8 mouse cellular contexts compared by ENCODE assay signal in the genomic region with DNA sequence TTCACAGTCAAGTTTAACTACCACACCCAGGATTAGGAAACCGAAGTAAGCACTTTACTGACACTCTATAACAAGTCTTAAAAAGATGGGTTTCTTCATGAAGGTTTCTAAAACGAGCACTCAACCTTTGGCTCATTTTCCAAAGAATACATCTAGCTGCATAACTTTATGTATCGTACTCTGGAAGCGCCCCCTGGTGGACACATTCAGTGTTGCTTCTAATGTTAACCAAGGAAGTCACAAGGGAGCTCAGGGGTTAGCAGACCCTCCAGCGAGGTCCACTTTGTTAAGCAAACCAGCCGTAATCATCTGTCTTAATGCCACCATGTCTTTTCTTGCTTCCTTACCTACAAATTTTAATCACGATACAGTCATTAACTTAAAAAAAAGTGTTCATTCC. TPM values are rescaled to one million over a fixed set of nuclear protein-coding genes. Genes with fewer than 3 reads are reported as not detected.
A peak's percentile ranks its signal among the peaks of the same experiment; 100 is the strongest.
DNase-seq lines count a peak whose midpoint lies in the region; ATAC-seq and TF ChIP-seq lines count a peak whose summit lies in the region.

No protein-coding gene starts in this region.

- no peak for ATAC-seq in kidney, embryonic 14.5 days (ENCODE audit: low FRiP score, low TSS enrichment)
- ATAC-seq in embryonic facial prominence, embryonic 11.5 days (replicated peaks; ENCODE audit: insufficient number of reproducible peaks, low FRiP score, low TSS enrichment, low read depth): no peak
- no peak for ATAC-seq in kidney, postnatal 0 days (replicated peaks; ENCODE audit: low FRiP score, low read depth)
- ATAC-seq in liver, embryonic 14.5 days (ENCODE audit: insufficient read depth): no peak

- peak; percentile 49 for TF ChIP-seq CTCF in kidney, adult 2 months (conservative IDR thresholded peaks at IDR 0.05; ENCODE audit: insufficient read depth, insufficient read length, low read depth, low read length)
- TF ChIP-seq CTCF in kidney, postnatal 0 days (IDR thresholded peaks at IDR 0.05; ENCODE audit: low read depth): peak; percentile 84
- TF ChIP-seq CTCF in liver, embryonic 14.5 days (IDR thresholded peaks at IDR 0.05; ENCODE audit: low read depth): peak; percentile 77

- no peak for TF ChIP-seq POLR2A in kidney, adult 2 months (IDR thresholded peaks at IDR 0.05; ENCODE audit: low read depth, low read length)

- no peaks in the 10 kb centered on the region for H3K36me3 ChIP-seq in kidney, adult 2 months (ENCODE audit: control insufficient read depth, insufficient read depth, low read length)
- H3K36me3 ChIP-seq in kidney, embryonic 14.5 days (ENCODE audit: control insufficient read depth, insufficient read depth, low read length): no peaks in the 10 kb centered on the region
- H3K36me3 ChIP-seq in embryonic facial prominence, embryonic 11.5 days (replicated peaks; ENCODE audit: control insufficient read depth, insufficient read depth, low read depth, low read length): no peaks in the 10 kb centered on the region
- H3K36me3 ChIP-seq in kidney, postnatal 0 days (ENCODE audit: insufficient read depth, low read length): no peaks in the 10 kb centered on the region
- no peaks in the 10 kb centered on the region for H3K36me3 ChIP-seq in liver, embryonic 14.5 days (replicated peaks; ENCODE audit: control insufficient read depth, insufficient read depth, low read depth)

- H3K4me2 ChIP-seq in kidney, embryonic 14.5 days (replicated peaks; ENCODE audit: low read depth, low read length): no peak overlapping the region
- H3K4me2 ChIP-seq in embryonic facial prominence, embryonic 11.5 days (ENCODE audit: low read depth, low read length): no peak overlapping the region
- H3K4me2 ChIP-seq in kidney, postnatal 0 days (ENCODE audit: low read length): no peak overlapping the region
- H3K4me2 ChIP-seq in liver, embryonic 14.5 days (ENCODE audit: low read depth): no peak overlapping the region

- H3K9me3 ChIP-seq in kidney, embryonic 14.5 days (ENCODE audit: control insufficient read depth, low read length): no peaks in the 10 kb centered on the region
- H3K9me3 ChIP-seq in embryonic facial prominence, embryonic 11.5 days (replicated peaks; ENCODE audit: control insufficient read depth, low read length): no peaks in the 10 kb centered on the region
- no peaks in the 10 kb centered on the region for H3K9me3 ChIP-seq in kidney, postnatal 0 days (replicated peaks; ENCODE audit: low read length)
- no peaks in the 10 kb centered on the region for H3K9me3 ChIP-seq in liver, embryonic 14.5 days (ENCODE audit: control insufficient read depth, low read length)

- H3K27ac ChIP-seq in kidney, adult 2 months (ENCODE audit: insufficient read depth, low read depth, low read length): no peak overlapping the region
- H3K27ac ChIP-seq in kidney, embryonic 14.5 days (ENCODE audit: low read depth, low read length): no peak overlapping the region
- no peak overlapping the region for H3K27ac ChIP-seq in embryonic facial prominence, embryonic 11.5 days (replicated peaks; ENCODE audit: low read depth, low read length)
- H3K27ac ChIP-seq in kidney, postnatal 0 days: no peak overlapping the region
- no peak overlapping the region for H3K27ac ChIP-seq in liver, embryonic 14.5 days

- no peaks in the 10 kb centered on the region for H3K27me3 ChIP-seq in kidney, adult 2 months (replicated peaks; ENCODE audit: control insufficient read depth, insufficient read depth, low read length)
- H3K27me3 ChIP-seq in kidney, embryonic 14.5 days (ENCODE audit: control insufficient read depth, insufficient read depth, low read length): no peaks in the 10 kb centered on the region
- no peaks in the 10 kb centered on the region for H3K27me3 ChIP-seq in embryonic facial prominence, embryonic 11.5 days (ENCODE audit: control insufficient read depth, insufficient read depth, low read length)
- H3K27me3 ChIP-seq in kidney, postnatal 0 days (ENCODE audit: insufficient read depth, low read length): no peaks in the 10 kb centered on the region
- no peaks in the 10 kb centered on the region for H3K27me3 ChIP-seq in liver, embryonic 14.5 days (ENCODE audit: control insufficient read depth, insufficient read depth, low read length)

- WGBS in kidney, adult 2 months: 22% methylated on average over 7 of the region's 7 CpGs
- 32% methylated on average over 7 of the region's 7 CpGs for WGBS in kidney, embryonic 14.5 days
- 35% methylated on average over 7 of the region's 7 CpGs for WGBS in embryonic facial prominence, embryonic 11.5 days
- 30% methylated on average over 7 of the region's 7 CpGs for WGBS in kidney, postnatal 0 days
- WGBS in liver, embryonic 14.5 days (ENCODE audit: insufficient replicate concordance): 15% methylated on average over 7 of the region's 7 CpGs

- no peak overlapping the region for H3K9ac ChIP-seq in kidney, embryonic 14.5 days (ENCODE audit: low read depth, low read length)
- H3K9ac ChIP-seq in embryonic facial prominence, embryonic 11.5 days (replicated peaks; ENCODE audit: low read length): no peak overlapping the region
- no peak overlapping the region for H3K9ac ChIP-seq in kidney, postnatal 0 days (ENCODE audit: low read depth, low read length)
- no peak overlapping the region for H3K9ac ChIP-seq in liver, embryonic 14.5 days (replicated peaks)

- DNase-seq in kidney, adult 2 months: peak; percentile 76
- peak; percentile 82 to 83 for DNase-seq in adrenal gland, postnatal 36 days
- DNase-seq in embryonic facial prominence, embryonic 11.5 days (ENCODE audit: low spot score): peak; percentile 87
- DNase-seq in kidney, postnatal 0 days (ENCODE audit: low spot score): peak; percentile 69
- DNase-seq in liver, embryonic 14.5 days (ENCODE audit: low read depth in 3 of 3, low spot score in 3 of 3): peak; percentile 49 to 55 (median 51)
- DNase-seq in right cerebral cortex, adult 2 months (ENCODE audit: low spot score in 2 of 2): peak; percentile 76 to 80
- DNase-seq in urinary bladder, adult 2 months (ENCODE audit: low spot score): peak; percentile 38

- no peak for TF ChIP-seq EP300 in liver, embryonic 14.5 days (IDR thresholded peaks at IDR 0.05; ENCODE audit: low read depth)

- H3K4me3 ChIP-seq in kidney, adult 2 months (ENCODE audit: insufficient read depth, low read depth, low read length): no peak overlapping the region
- H3K4me3 ChIP-seq in kidney, embryonic 14.5 days (ENCODE audit: low read length): no peak overlapping the region
- no peak overlapping the region for H3K4me3 ChIP-seq in embryonic facial prominence, embryonic 11.5 days (ENCODE audit: low read depth, low read length)
- no peak overlapping the region for H3K4me3 ChIP-seq in kidney, postnatal 0 days (replicated peaks; ENCODE audit: low read depth, low read length)
- H3K4me3 ChIP-seq in liver, embryonic 14.5 days (ENCODE audit: insufficient read depth in 1 of 2, low read depth in 2 of 2, low read length in 2 of 2): no peak overlapping the region

- H3K4me1 ChIP-seq in kidney, adult 2 months (ENCODE audit: control insufficient read depth, insufficient read depth, low read length): peaks cover 5% of the 10 kb centered on the region; the same call in 1 of the 2 replicates
- H3K4me1 ChIP-seq in kidney, embryonic 14.5 days (ENCODE audit: control insufficient read depth, insufficient read depth, low read length): no peaks in the 10 kb centered on the region
- H3K4me1 ChIP-seq in embryonic facial prominence, embryonic 11.5 days (ENCODE audit: control insufficient read depth, insufficient read depth, low read length): no peaks in the 10 kb centered on the region
- H3K4me1 ChIP-seq in kidney, postnatal 0 days (replicated peaks; ENCODE audit: insufficient read depth, low read length): no peaks in the 10 kb centered on the region
- H3K4me1 ChIP-seq in liver, embryonic 14.5 days (replicated peaks; ENCODE audit: control insufficient read depth in 2 of 2, insufficient read depth in 2 of 2, low read length in 1 of 2): peaks cover under 1 to 5% of the 10 kb centered on the region in 2 experiments; a peak in 3 of 4 replicates

RNA-seq across cellular contexts. Expression of a gene that starts 26.3 kb away (rescaled TPM):
- 10.5 and 11.5 TPM in 2 replicates for polyA plus RNA-seq in kidney, adult 2 months (2012; rRNA removed)
- 44.2 and 64.6 TPM in 2 replicates for polyA plus RNA-seq in kidney, embryonic 14.5 days (2014; fragmentation: Nextera tagmentation; extraction: Ambion mirVana)
- 10 to 100 TPM; 50.4 to 50.5 TPM for total RNA-seq in adrenal gland, postnatal 36 days (2021)
- 56.5 and 58.8 TPM in 2 replicates for polyA plus RNA-seq in embryonic facial prominence, embryonic 11.5 days (2014; fragmentation: Nextera tagmentation; extraction: Ambion mirVana)
- polyA plus RNA-seq in kidney, postnatal 0 days (2015; fragmentation: Nextera tagmentation; extraction: Ambion mirVana): 38.9 and 39.5 TPM in 2 replicates
- polyA plus RNA-seq in liver, embryonic 14.5 days (2012; rRNA removed): 5.7 and 7.3 TPM in 2 replicates
- 12.2 and 13.8 TPM in 2 replicates for polyA plus RNA-seq in liver, embryonic 14.5 days (2014; fragmentation: Nextera tagmentation; extraction: Ambion mirVana)
- polyA plus RNA-seq in urinary bladder, adult 2 months (2012; rRNA removed): 20.7 and 22.4 TPM in 2 replicates

RNA-seq across cellular contexts. Expression of a gene that starts 49.9 kb away (rescaled TPM):
- 5.8 and 6.3 TPM in 2 replicates for polyA plus RNA-seq in kidney, adult 2 months (2012; rRNA removed)
- 18.0 and 22.1 TPM in 2 replicates for polyA plus RNA-seq in kidney, embryonic 14.5 days (2014; fragmentation: Nextera tagmentation; extraction: Ambion mirVana)
- 10 to 100 TPM; 16.2 to 16.6 TPM for total RNA-seq in adrenal gland, postnatal 36 days (2021)
- polyA plus RNA-seq in embryonic facial prominence, embryonic 11.5 days (2014; fragmentation: Nextera tagmentation; extraction: Ambion mirVana): 26.0 and 30.7 TPM in 2 replicates
- 17.3 and 18.7 TPM in 2 replicates for polyA plus RNA-seq in kidney, postnatal 0 days (2015; fragmentation: Nextera tagmentation; extraction: Ambion mirVana)
- 8.1 and 12.5 TPM in 2 replicates for polyA plus RNA-seq in liver, embryonic 14.5 days (2012; rRNA removed)
- 21.9 and 23.5 TPM in 2 replicates for polyA plus RNA-seq in liver, embryonic 14.5 days (2014; fragmentation: Nextera tagmentation; extraction: Ambion mirVana)
- polyA plus RNA-seq in urinary bladder, adult 2 months (2012; rRNA removed): 7.9 and 8.5 TPM in 2 replicates
